Comparison of ENCODE assay signal across 8 mouse cellular contexts in genomic region chr12:51784842-51785241, GRCm38 (mm10). TPM values are rescaled to one million over a fixed set of nuclear protein-coding genes. Genes with fewer than 3 reads are reported as not detected.
DNase-seq lines count a peak whose midpoint lies in the region; ATAC-seq and TF ChIP-seq lines count a peak whose summit lies in the region.

No protein-coding gene starts in this region.

- ATAC-seq in forebrain, postnatal 0 days, result no peak
- ATAC-seq in forebrain, embryonic 16.5 days, result no peak

- no peak overlapping the region for H3K4me2 ChIP-seq in forebrain, postnatal 0 days (ENCODE audit: low read depth)
- H3K4me2 ChIP-seq in forebrain, embryonic 16.5 days (ENCODE audit: low read length), result no peak overlapping the region

- no peak overlapping the region for H3K4me3 ChIP-seq in forebrain, postnatal 0 days (ENCODE audit: low read depth, low read length)
- H3K4me3 ChIP-seq in forebrain, embryonic 16.5 days (replicated peaks; ENCODE audit: low read length), result no peak overlapping the region
- H3K4me3 ChIP-seq in liver, adult 2 months (ENCODE audit: insufficient read depth, low read depth, low read length), result no peak overlapping the region

- TF ChIP-seq CTCF in forebrain, postnatal 0 days (IDR thresholded peaks at IDR 0.05; ENCODE audit: low read depth), result peak; percentile 58
- TF ChIP-seq CTCF in liver, adult 2 months (IDR thresholded peaks at IDR 0.05; ENCODE audit: low read depth, low read length), result peak; percentile 80

- H3K4me1 ChIP-seq in forebrain, postnatal 0 days (ENCODE audit: insufficient read depth), result no peaks in the 10 kb centered on the region
- H3K4me1 ChIP-seq in forebrain, embryonic 16.5 days (replicated peaks; ENCODE audit: control insufficient read depth, insufficient read depth, low read length), result no peaks in the 10 kb centered on the region
- H3K4me1 ChIP-seq in liver, adult 2 months (ENCODE audit: control insufficient read depth, insufficient read depth, low read length), result no peaks in the 10 kb centered on the region

- no peaks in the 10 kb centered on the region for H3K27me3 ChIP-seq in forebrain, postnatal 0 days (ENCODE audit: insufficient read depth, low read length)
- no peaks in the 10 kb centered on the region for H3K27me3 ChIP-seq in forebrain, embryonic 16.5 days (replicated peaks; ENCODE audit: control insufficient read depth, insufficient read depth, low read length)
- no peaks in the 10 kb centered on the region for H3K27me3 ChIP-seq in liver, adult 2 months (ENCODE audit: control insufficient read depth, insufficient read depth, low read length)

- no peaks in the 10 kb centered on the region for H3K9me3 ChIP-seq in forebrain, postnatal 0 days (ENCODE audit: low read length)
- no peaks in the 10 kb centered on the region for H3K9me3 ChIP-seq in forebrain, embryonic 16.5 days (ENCODE audit: control insufficient read depth, low read length)

- 88% methylated on average over 7 of the region's 7 CpGs for WGBS in forebrain, postnatal 0 days
- 94% methylated on average over 7 of the region's 7 CpGs for WGBS in forebrain, embryonic 16.5 days
- WGBS in liver, adult 2 months, result 92% methylated on average over 7 of the region's 7 CpGs

- H3K79me2 ChIP-seq in liver, adult 2 months (ENCODE audit: control insufficient read depth, insufficient read depth, low read length), result no peaks in the 10 kb centered on the region; the same call in 1 of the 2 replicates

- H3K9ac ChIP-seq in forebrain, postnatal 0 days, result no peak overlapping the region
- H3K9ac ChIP-seq in forebrain, embryonic 16.5 days (replicated peaks; ENCODE audit: low read depth, low read length), result no peak overlapping the region
- no peak overlapping the region for H3K9ac ChIP-seq in liver, adult 2 months (ENCODE audit: low read depth, low read length)

- no peak overlapping the region for H3K27ac ChIP-seq in forebrain, postnatal 0 days (ENCODE audit: low read depth, low read length)
- H3K27ac ChIP-seq in forebrain, embryonic 16.5 days (ENCODE audit: low read length), result no peak overlapping the region
- H3K27ac ChIP-seq in liver, adult 2 months (replicated peaks; ENCODE audit: insufficient read depth, low read depth, low read length), result no peak overlapping the region

- peaks cover 60% of the 10 kb centered on the region for H3K36me3 ChIP-seq in forebrain, postnatal 0 days (ENCODE audit: insufficient read depth)
- peaks cover 31% of the 10 kb centered on the region for H3K36me3 ChIP-seq in forebrain, embryonic 16.5 days (ENCODE audit: control insufficient read depth, insufficient read depth)
- peaks cover 80% of the 10 kb centered on the region for H3K36me3 ChIP-seq in liver, adult 2 months (ENCODE audit: control insufficient read depth, insufficient read depth, low read length)

- no peak for TF ChIP-seq POLR2A in liver, adult 2 months (IDR thresholded peaks at IDR 0.05; ENCODE audit: extremely low read depth, insufficient read depth, low read length)

- DNase-seq in forebrain, postnatal 0 days, result peak; percentile 25
- DNase-seq in 3134 (ENCODE audit: extremely low read depth, insufficient read length, low spot score) (peak; percentile 7), ZHBTc4 (ENCODE audit: low read depth, low spot score) (peak; percentile 81)
- DNase-seq in liver, adult 2 months (ENCODE audit: extremely low read depth, low read depth, low spot score), result peak; percentile 33
- DNase-seq in thymus, postnatal 36 days, result peak; percentile 29
- DNase-seq in urinary bladder, postnatal 25 days (ENCODE audit: low spot score), result no peak
- no peak for DNase-seq in right cerebral cortex, adult 18-20 months

RNA-seq across cellular contexts. Expression of gene Hectd1, which starts 44.5 kb away (rescaled TPM):
- 70.5 and 93.6 TPM in 2 replicates for total RNA-seq in forebrain, postnatal 0 days (2014; rRNA removed)
- polyA plus RNA-seq in forebrain, postnatal 0 days (2015; fragmentation: Nextera tagmentation; extraction: Ambion mirVana), result 18.2 and 27.6 TPM in 2 replicates
- polyA plus RNA-seq in forebrain, embryonic 16.5 days (2015; fragmentation: Nextera tagmentation; extraction: Ambion mirVana), result 39.4 and 41.7 TPM in 2 replicates
- total RNA-seq in liver, adult 2 months (2014; rRNA removed), result 96.1 and 102 TPM in 2 replicates
- 12.1 and 15.1 TPM in 2 replicates for polyA plus RNA-seq in liver, adult 2 months (2012; rRNA removed)

Comparison
In these comparisons a context has a peak if more than half of its experiments do, and no peak if none do; other contexts are left out.
1. DNase-seq: peak in forebrain, postnatal 0 days (single experiment), 3134 (single experiment), ZHBTc4 (single experiment), liver, adult 2 months (single experiment) and thymus, postnatal 36 days (2 of 2); none in urinary bladder, postnatal 25 days (single experiment) and right cerebral cortex, adult 18-20 months (single experiment).